Mouse (Mus musculus): ENCODE measurements around the gene Dgkz. TPM values are rescaled to one million over a fixed set of nuclear protein-coding genes. Genes with fewer than 3 reads are reported as not detected.

The Dgkz gene
- polyA plus RNA-seq, 1 experiment from 2014 or later: 21.2 TPM

- H3K9ac ChIP-seq: no peak overlapping the region
- H3K4me2 ChIP-seq: no peak overlapping the region
- H3K4me3 ChIP-seq (replicated peaks): no peak overlapping the region
- no peak for ATAC-seq (ENCODE audit: insufficient read depth)
- no peak overlapping the region for H3K27ac ChIP-seq (replicated peaks)
- H3K27me3 ChIP-seq: no peaks in the 10 kb centered on the region
- no peaks in the 10 kb centered on the region for H3K9me3 ChIP-seq (replicated peaks)
- 75% methylated on average over 4 of the region's 4 CpGs for WGBS (ENCODE audit: insufficient replicate concordance)
- peaks cover 14% of the 10 kb centered on the region for H3K36me3 ChIP-seq (replicated peaks)
- H3K4me1 ChIP-seq (replicated peaks): no peaks in the 10 kb centered on the region
These were observed 91.0 kb downstream of the Dgkz start for GRCm38 (mm10) chr2:91884616-91885015.

- no peak for ATAC-seq (ENCODE audit: insufficient read depth)
- H3K4me3 ChIP-seq (replicated peaks): no peak overlapping the region
- no peak overlapping the region for H3K27ac ChIP-seq (replicated peaks)
- H3K9ac ChIP-seq: no peak overlapping the region
- no peak overlapping the region for H3K4me2 ChIP-seq
- H3K9me3 ChIP-seq (replicated peaks): no peaks in the 10 kb centered on the region
- H3K4me1 ChIP-seq (replicated peaks): 0 out of 2 replicates have a peak, but pooled peaks cover under 1% of the 10 kb centered on the region
- WGBS (ENCODE audit: insufficient replicate concordance): 63% methylated on average over 4 of the region's 4 CpGs
- peaks cover 14% of the 10 kb centered on the region for H3K36me3 ChIP-seq (replicated peaks)
- H3K27me3 ChIP-seq: no peaks in the 10 kb centered on the region
These were observed 91.7 kb downstream of the Dgkz start for GRCm38 (mm10) chr2:91883961-91884360.

Small RNA genes within 50 kb of the gene (microRNA-seq; reads per million reads assigned to microRNA genes)
- gene Mir6999: not detected

Other genes starting within 250 kb of the Dgkz start
- gene Ambra1, start 245.7 kb downstream of the Dgkz start, polyA plus RNA-seq (2015; fragmentation: Nextera tagmentation; extraction: Ambion mirVana): 5.2 and 6.1 TPM in 2 replicates
- gene Chrm4, start 48.6 kb downstream of the Dgkz start, polyA plus RNA-seq (2015; fragmentation: Nextera tagmentation; extraction: Ambion mirVana): 0.13 TPM in 1 of 2 replicates, not detected in the other
- gene Mdk, start 43.6 kb downstream of the Dgkz start, polyA plus RNA-seq (2015; fragmentation: Nextera tagmentation; extraction: Ambion mirVana): 15.2 and 17.1 TPM in 2 replicates
- 0.89 and 1.1 TPM in 2 replicates for gene Gm9821, start 30.2 kb downstream of the Dgkz start, polyA plus RNA-seq (2015; fragmentation: Nextera tagmentation; extraction: Ambion mirVana)
- 1.1 and 1.3 TPM in 2 replicates for gene Creb3l1, start 48.6 kb upstream of the Dgkz start, polyA plus RNA-seq (2015; fragmentation: Nextera tagmentation; extraction: Ambion mirVana)
- 2.6 and 3.2 TPM in 2 replicates for gene Phf21a, start 117.3 kb upstream of the Dgkz start, polyA plus RNA-seq (2015; fragmentation: Nextera tagmentation; extraction: Ambion mirVana)